Mouse (Mus musculus) embryonic facial prominence, embryonic 10.5 days (tissue): ENCODE results near the gene Cdh9. TPM values are rescaled to one million over a fixed set of nuclear protein-coding genes. Genes with fewer than 3 reads are reported as not detected.

Source experiments
- DNase-seq: peaks from one replicate; pipeline ENCODE4 v3.0.0-alpha.2; 2017; ENCODE audit warnings: low spot score
- H3K27ac ChIP-seq: fragments of 300-500 bp; sonication (generic); replicated peaks from 2 replicates; pipeline ENCODE4 v1.5.1; 2016; ENCODE audit warnings: mild to moderate bottlenecking
- H3K27me3 ChIP-seq: fragments of 300-500 bp; sonication (generic); replicated peaks from 2 replicates; pipeline ENCODE4 v1.6.1; 2016; ENCODE audit warnings: low read depth, mild to moderate bottlenecking; ENCODE audit not compliant: poor library complexity, severe bottlenecking
- H3K36me3 ChIP-seq: fragments of 300-500 bp; sonication (generic); replicated peaks from 2 replicates; pipeline ENCODE4 v1.6.1; 2016; ENCODE audit warnings: mild to moderate bottlenecking, moderate library complexity
- H3K4me1 ChIP-seq: fragments of 300-500 bp; sonication (generic); 2 replicates; pipeline ENCODE4 v1.6.1; 2016
- H3K4me3 ChIP-seq: fragments of 300-500 bp; sonication (generic); 2 replicates; pipeline ENCODE4 v1.5.1; 2016; ENCODE audit warnings: mild to moderate bottlenecking, moderate library complexity
- H3K9me3 ChIP-seq: fragments of 300-500 bp; sonication (generic); 2 replicates; pipeline ENCODE4 v1.6.1; 2016; ENCODE audit warnings: mild to moderate bottlenecking
- WGBS: fragments of 180-500 bp; shearing (Covaris S2); methylation state at CpG from one replicate; pipeline ENCODE4 v1.1.7; 2016; 5-methylcytosine and 5-hydroxymethylcytosine counted together
- polyA plus RNA-seq: library from polyadenylated mRNA; unstranded; fragments of >200 nt; fragmentation: Nextera tagmentation; extraction: Ambion mirVana; gene quantifications from 2 replicates; pipeline ENCODE4 v1.2.1, GENCODE M21; 2016

The Cdh9 gene
- 0.26 TPM in 2 replicates for polyA plus RNA-seq

DNA sequence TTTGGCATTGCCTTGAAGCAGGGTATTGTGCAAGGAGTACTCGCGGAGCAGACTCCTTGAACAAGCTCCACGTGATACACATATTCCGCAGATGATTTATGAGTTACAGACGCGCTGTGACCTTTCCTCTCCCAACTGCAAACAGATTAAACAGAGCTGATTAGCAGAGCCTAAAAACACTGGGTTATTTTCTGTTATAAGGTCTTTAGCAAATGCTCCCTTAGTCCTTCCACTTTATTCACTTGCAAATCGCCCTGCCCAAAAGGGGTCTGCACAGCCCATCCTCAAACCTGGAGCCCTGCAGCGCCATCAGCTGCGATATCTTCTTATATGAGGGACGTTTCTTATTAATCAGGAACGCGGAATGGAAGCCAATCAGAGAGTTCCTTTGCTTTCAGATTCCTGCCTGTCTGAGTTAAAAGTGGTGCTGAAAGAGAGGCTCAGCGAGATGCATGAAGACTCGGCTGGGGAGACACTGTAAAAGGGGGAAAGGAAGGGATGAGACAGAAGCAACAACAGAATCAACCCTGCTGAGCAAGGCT lies at the start of gene Cdh9:
Gene Cdh9 (plus strand): TSS at position 287 of the 542 bp plus-strand sequence.
- Histone ChIP-seq H3K4me3 (peak within 1 kb of the TSS; percentile 52), H3K9me3 (no peaks in the 10 kb centered on the region), H3K36me3 (no peaks in the 10 kb centered on the region), H3K4me1 (0 out of 2 replicates have a peak, but pooled peaks cover 6% of the 10 kb centered on the region), H3K27ac (no peak within 1 kb of the TSS), H3K27me3 (no peaks in the 10 kb centered on the region)
- 5% methylated on average over 14 of the region's 14 CpGs for whole genome bisulfite sequencing
- DNase-seq = peak; percentile 21

DNA sequence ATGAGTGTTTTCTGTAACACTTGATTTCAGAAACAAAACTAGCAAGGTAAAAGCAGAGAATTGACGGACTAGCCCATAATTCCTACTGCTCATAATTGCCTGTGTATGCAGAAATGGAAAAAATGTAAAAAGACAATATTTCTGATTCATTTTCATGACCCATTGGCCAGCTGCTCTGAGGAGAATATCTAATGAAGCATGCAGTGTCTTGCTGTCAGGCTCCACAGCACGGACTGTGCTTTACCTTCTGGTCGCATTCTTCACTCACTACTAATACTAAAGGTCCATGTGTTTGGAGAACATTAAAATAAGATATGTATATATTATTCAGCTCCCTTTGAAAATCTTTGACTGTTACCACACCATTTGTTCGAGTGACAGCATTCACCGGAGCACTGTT lies 49.5 kb upstream of the Cdh9 start:
- Histone ChIP-seq H3K4me3 (no peak overlapping the region), H3K27me3 (no peaks in the 10 kb centered on the region), H3K4me1 (no peaks in the 10 kb centered on the region), H3K27ac (no peak overlapping the region), H3K9me3 (no peaks in the 10 kb centered on the region), H3K36me3 (no peaks in the 10 kb centered on the region)
- 86% methylated on average over 5 of the region's 5 CpGs for WGBS
- no peak for DNase-seq

DNA sequence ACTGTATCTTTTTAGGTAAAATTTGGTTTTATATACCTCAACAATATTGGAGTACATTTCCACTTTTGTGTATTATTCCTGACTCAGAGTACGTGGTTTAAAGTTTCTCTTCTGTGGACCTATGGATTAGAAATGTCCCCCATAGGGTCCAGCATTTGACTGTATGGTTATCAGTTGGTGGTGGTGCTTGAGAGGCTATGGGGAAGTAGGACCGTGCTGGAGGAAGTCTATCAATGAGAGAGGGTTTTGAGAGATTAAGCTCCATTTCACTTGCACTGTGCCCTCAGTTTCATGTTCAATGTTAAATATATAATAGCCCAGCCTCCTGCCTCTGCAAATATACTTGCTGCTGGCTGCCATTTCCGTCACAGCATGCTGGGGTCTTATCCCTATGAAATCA lies 28.7 kb upstream of the Cdh9 start:
- H3K9me3 ChIP-seq = no peaks in the 10 kb centered on the region
- H3K4me3 ChIP-seq = no peak overlapping the region
- no peaks in the 10 kb centered on the region for H3K4me1 ChIP-seq
- H3K27me3 ChIP-seq = no peaks in the 10 kb centered on the region
- H3K27ac ChIP-seq = no peak overlapping the region
- DNase-seq = no peak
- no peaks in the 10 kb centered on the region for H3K36me3 ChIP-seq
- 86% methylated on average over 3 of the region's 3 CpGs for WGBS

DNA sequence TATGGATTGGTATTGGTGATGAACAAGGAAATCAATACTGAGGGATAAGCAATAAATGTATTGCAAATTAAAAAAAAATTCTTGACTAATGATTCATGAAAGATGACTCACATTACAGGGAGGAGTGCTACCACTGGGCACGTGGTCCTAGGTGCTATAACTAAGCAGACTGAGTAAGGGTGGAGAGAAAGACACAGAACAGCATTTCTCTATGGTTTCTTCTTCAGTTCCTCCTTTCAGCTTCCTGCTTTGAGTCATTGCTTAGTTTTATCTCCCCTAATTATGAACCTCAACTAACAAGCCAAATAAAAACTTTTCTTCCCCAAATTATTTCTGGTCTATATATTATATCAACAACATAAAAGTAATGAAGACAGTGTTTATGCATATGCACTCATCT lies 26.2 kb upstream of the Cdh9 start:
- no peak for DNase-seq
- H3K27ac ChIP-seq = no peak overlapping the region
- 61% methylated on average over 1 of the region's 1 CpGs for whole genome bisulfite sequencing
- no peaks in the 10 kb centered on the region for H3K36me3 ChIP-seq
- H3K9me3 ChIP-seq = no peaks in the 10 kb centered on the region
- H3K4me1 ChIP-seq = no peaks in the 10 kb centered on the region
- H3K27me3 ChIP-seq = no peaks in the 10 kb centered on the region
- H3K4me3 ChIP-seq = no peak overlapping the region

DNA sequence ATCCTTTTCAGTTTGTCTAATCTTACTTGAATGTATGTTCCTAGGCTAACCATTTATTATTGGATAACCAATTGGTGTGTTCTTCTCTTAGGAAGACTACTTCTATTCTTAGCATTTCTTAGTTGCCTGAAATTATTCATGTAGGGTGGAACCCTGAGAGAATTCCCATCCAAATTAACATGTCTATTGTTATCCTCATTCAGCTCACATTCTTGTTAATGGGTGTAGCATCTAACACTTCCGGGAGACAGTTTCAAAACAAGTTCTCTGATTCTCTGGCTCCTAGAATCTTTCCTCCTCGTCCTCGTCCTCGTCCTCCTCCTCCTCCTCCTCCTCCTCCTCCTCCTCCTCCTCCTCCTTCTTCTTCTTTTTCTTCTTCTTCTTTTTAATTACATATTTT lies 10.5 kb downstream of the Cdh9 start:
- no peak overlapping the region for H3K4me3 ChIP-seq
- no peaks in the 10 kb centered on the region for H3K27me3 ChIP-seq
- H3K4me1 ChIP-seq = no peaks in the 10 kb centered on the region
- WGBS = 84% methylated on average over 4 of the region's 4 CpGs
- H3K36me3 ChIP-seq = no peaks in the 10 kb centered on the region
- no peak for DNase-seq
- no peak overlapping the region for H3K27ac ChIP-seq
- H3K9me3 ChIP-seq = no peaks in the 10 kb centered on the region

DNA sequence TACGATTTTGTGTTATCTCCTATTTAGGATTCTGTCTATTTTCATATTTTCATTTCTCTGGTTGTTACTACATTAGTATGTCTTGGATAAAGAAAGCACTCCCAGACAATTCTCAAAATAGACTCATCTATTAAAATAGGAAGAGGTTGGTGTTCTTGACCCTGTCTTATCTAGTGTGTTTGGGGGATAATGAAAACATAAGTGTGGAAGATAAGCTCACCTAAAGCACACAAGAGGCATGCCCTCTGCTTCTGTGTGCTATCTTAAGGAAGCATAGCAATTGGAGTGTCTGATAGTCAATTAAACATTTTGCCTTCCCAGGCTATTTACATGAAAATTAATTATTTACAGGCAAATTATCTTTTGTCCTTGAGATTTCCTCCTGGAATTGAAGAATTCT lies 18.1 kb downstream of the Cdh9 start:
- no peak overlapping the region for H3K27ac ChIP-seq
- 96% methylated on average over 1 of the region's 1 CpGs for WGBS
- no peaks in the 10 kb centered on the region for H3K9me3 ChIP-seq
- no peaks in the 10 kb centered on the region for H3K4me1 ChIP-seq
- H3K36me3 ChIP-seq = no peaks in the 10 kb centered on the region
- no peak overlapping the region for H3K4me3 ChIP-seq
- H3K27me3 ChIP-seq = no peaks in the 10 kb centered on the region
- DNase-seq = no peak

DNA sequence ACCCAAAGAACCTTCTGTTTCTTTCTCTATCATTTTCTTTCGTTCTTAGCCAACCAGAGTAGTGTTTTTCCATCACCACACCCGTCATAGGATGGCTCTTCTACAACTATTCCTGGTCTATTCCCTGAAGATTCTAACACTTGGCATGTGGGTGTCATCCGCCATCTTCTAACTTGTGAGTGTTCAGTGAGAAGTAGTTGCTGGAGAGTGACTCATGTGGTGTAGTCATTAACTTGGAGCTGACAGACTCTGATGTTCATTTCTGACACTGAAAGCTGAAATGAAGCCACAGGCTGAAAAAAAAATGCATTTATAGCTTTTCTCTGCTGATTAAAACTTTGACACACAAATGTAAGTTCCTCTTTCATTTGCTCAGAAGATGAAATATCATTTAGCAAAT lies 34.7 kb downstream of the Cdh9 start:
- H3K9me3 ChIP-seq = no peaks in the 10 kb centered on the region
- H3K4me1 ChIP-seq = no peaks in the 10 kb centered on the region
- H3K4me3 ChIP-seq = no peak overlapping the region
- no peaks in the 10 kb centered on the region for H3K36me3 ChIP-seq
- 88% methylated on average over 3 of the region's 3 CpGs for WGBS
- no peak overlapping the region for H3K27ac ChIP-seq
- no peak for DNase-seq
- H3K27me3 ChIP-seq = no peaks in the 10 kb centered on the region

DNA sequence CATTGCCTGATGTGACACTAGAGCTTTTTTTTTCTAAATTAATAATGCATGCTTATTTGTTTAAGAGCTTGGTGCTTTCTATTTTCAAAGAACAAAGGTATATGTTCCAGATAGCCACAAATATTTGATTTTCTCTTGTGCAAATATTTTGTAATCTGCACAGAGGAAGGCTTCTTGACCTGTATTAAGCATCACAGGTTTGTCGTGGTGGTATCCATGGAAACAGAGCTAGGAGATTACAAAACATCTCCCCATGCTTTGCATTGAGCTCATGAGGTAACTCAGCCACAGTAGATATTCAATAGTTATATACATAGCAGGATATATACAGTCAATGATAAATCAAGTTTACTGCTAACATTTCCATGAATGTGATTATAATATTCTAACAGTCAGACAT lies 56.0 kb downstream of the Cdh9 start:
- Histone ChIP-seq H3K4me1 (no peaks in the 10 kb centered on the region), H3K9me3 (no peaks in the 10 kb centered on the region), H3K27ac (no peak overlapping the region), H3K4me3 (no peak overlapping the region), H3K36me3 (no peaks in the 10 kb centered on the region), H3K27me3 (no peaks in the 10 kb centered on the region)
- 70% methylated on average over 1 of the region's 1 CpGs for WGBS
- no peak for DNase-seq

DNA sequence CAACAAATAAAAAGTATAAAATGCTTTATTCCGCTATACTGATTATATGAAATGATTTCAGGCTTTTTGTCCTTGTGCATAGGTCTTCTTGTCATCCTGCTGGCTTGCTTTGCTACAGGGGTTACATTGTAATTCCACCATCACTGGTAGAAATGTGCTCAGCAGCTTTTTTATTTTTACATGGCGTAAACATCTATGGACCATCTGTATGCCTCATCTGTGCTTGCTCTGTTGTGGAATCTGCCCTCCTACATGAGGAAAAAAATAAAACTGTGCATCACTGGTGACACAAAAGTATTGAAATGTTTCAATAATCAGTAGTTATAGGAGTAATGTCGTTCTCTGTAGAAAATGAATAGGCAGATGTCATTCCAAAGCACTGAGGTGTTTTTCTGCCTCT lies 64.3 kb downstream of the Cdh9 start:
- H3K9me3 ChIP-seq = no peaks in the 10 kb centered on the region
- no peaks in the 10 kb centered on the region for H3K4me1 ChIP-seq
- H3K4me3 ChIP-seq = no peak overlapping the region
- no peaks in the 10 kb centered on the region for H3K36me3 ChIP-seq
- no peak for DNase-seq
- H3K27ac ChIP-seq = no peak overlapping the region
- WGBS = 87% methylated on average over 3 of the region's 3 CpGs
- no peaks in the 10 kb centered on the region for H3K27me3 ChIP-seq

DNA sequence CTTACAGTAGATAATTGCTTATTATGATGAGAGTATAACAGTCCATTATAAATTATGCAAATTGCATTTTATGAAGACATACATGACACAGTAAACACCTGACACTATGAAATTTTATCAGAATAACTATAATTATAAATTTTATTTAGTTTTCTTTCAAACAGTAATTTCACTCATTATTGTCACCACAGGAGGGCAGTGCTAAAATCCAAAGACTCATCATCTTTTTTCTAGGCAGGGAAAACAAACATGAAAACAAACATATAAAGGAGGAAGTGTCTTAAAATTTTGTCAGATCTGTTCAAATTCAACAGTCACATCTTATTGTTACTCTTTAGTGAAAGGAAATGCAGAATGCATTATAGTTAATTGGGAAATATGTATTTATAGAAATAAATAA lies 72.7 kb downstream of the Cdh9 start:
- DNase-seq = no peak
- Histone ChIP-seq H3K36me3 (no peaks in the 10 kb centered on the region), H3K9me3 (no peaks in the 10 kb centered on the region), H3K4me1 (no peaks in the 10 kb centered on the region), H3K27me3 (no peaks in the 10 kb centered on the region), H3K27ac (no peak overlapping the region), H3K4me3 (no peak overlapping the region)

DNA sequence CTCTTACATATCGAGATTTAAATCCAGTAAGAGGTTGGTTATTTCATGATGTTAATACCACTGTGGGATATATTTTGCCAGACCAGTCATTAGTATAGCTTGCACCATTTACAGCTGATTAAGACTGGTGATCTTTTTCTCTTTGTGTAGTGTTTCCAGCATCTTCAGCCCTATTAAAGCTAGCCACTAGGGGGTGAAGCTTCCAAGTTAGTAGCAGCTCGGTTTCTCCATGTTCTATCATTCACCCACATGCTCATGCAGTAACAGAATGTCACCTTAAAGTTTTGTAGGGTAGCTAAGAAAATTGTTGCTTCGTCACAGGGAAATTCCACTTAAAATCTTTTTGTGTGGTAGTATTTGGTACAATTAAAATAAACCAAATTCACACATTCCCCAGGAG lies 82.2 kb downstream of the Cdh9 start:
- Histone ChIP-seq H3K4me3 (no peak overlapping the region), H3K27ac (no peak overlapping the region), H3K36me3 (no peaks in the 10 kb centered on the region), H3K9me3 (no peaks in the 10 kb centered on the region), H3K27me3 (no peaks in the 10 kb centered on the region), H3K4me1 (no peaks in the 10 kb centered on the region)
- no peak for DNase-seq
- WGBS = 71% methylated on average over 3 of the region's 3 CpGs

DNA sequence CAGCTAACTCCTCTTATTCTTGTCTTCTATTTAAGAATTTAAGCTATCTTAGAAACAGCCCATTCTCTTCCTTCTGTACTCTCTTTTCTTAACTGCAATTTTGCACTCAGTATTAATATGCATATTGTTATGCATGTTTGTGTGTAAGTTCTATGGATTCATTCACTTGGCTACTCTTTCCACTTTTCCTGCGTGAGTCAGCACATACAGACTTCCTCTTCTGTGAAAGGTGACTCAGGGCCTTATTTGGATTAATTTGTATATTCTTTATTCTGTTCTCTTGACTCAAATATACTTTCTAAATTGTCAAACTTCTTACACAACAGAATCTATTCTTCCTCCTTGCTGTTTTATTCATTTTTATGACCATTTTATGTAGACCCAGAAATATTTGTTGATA lies 85.5 kb downstream of the Cdh9 start:
- H3K27me3 ChIP-seq = no peaks in the 10 kb centered on the region
- no peak for DNase-seq
- no peaks in the 10 kb centered on the region for H3K9me3 ChIP-seq
- 91% methylated on average over 1 of the region's 1 CpGs for WGBS
- H3K27ac ChIP-seq = no peak overlapping the region
- H3K4me1 ChIP-seq = no peaks in the 10 kb centered on the region
- no peaks in the 10 kb centered on the region for H3K36me3 ChIP-seq
- no peak overlapping the region for H3K4me3 ChIP-seq

DNA sequence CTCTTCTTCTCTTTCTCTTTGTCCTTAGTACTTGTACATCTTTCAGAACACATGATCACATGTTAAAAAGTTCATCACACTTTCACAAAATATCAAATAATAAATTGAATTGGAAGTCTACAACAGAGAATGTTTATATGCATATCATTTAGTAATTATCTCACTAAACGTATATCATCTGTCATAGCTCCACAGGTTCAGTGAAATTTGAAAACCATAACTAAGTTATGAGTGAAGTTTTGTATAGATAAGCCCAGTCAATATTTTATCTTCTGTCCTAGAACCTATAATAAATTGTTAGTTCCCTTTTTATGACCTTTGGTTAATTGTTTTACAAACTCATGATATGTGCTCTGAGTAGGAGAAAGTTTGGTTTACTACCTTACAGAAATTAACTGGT lies 106.2 kb downstream of the Cdh9 start:
- Histone ChIP-seq H3K36me3 (no peaks in the 10 kb centered on the region), H3K27me3 (no peaks in the 10 kb centered on the region), H3K9me3 (no peaks in the 10 kb centered on the region), H3K4me3 (no peak overlapping the region), H3K27ac (no peak overlapping the region), H3K4me1 (no peaks in the 10 kb centered on the region)
- WGBS = 85% methylated on average over 1 of the region's 1 CpGs
- DNase-seq = no peak

DNA sequence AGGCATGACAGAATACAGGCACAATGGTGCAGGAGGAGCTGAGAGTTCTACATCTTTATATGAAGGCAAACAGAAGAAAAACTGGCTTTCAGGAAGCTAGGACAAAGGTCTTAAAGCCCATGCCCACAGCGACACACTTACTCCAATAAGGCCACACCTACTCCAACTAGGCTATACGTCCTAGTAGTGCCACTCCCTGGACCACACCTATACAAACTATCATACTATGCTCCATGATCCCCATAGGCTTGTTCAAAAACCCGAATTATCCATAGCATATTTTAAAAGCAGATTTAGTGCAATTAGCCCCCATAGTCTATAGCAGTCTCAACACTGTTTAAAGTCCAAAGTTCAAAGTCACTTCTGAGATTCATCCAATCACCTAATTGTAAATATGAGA lies 154.0 kb downstream of the Cdh9 start:
- no peak for DNase-seq
- H3K27ac ChIP-seq = no peak overlapping the region
- peaks cover 3% of the 10 kb centered on the region for H3K9me3 ChIP-seq
- H3K36me3 ChIP-seq = no peaks in the 10 kb centered on the region
- no peaks in the 10 kb centered on the region for H3K4me1 ChIP-seq
- H3K4me3 ChIP-seq = no peak overlapping the region
- WGBS = 76% methylated on average over 3 of the region's 3 CpGs
- H3K27me3 ChIP-seq = no peaks in the 10 kb centered on the region
